Mouse (Mus musculus): Measurements from ENCODE around the gene Pgm3.

The Pgm3 gene

GRCm38 (mm10) chr9:86560543-86560942, 11.1 kb downstream of the Pgm3 start:
- DNase-seq = no peak

GRCm38 (mm10) chr9:86554641-86555040, 17.0 kb downstream of the Pgm3 start:
- DNase-seq = no peak

GRCm38 (mm10) chr9:86553886-86554285, 17.8 kb downstream of the Pgm3 start:
- DNase-seq = no peak

- no peak for DNase-seq
Measured at GRCm38 (mm10) chr9:86550717-86551116, 20.9 kb downstream of the Pgm3 start.

GRCm38 (mm10) chr9:86549637-86550162, 21.9 kb downstream of the Pgm3 start:
- DNase-seq = no peak

GRCm38 (mm10) chr9:86544559-86544958, 27.1 kb downstream of the Pgm3 start:
- DNase-seq = no peak

GRCm38 (mm10) chr9:86543451-86543850, 28.2 kb downstream of the Pgm3 start:
- no peak for DNase-seq

- DNase-seq = no peak
Measured at GRCm38 (mm10) chr9:86534071-86534470, 37.6 kb downstream of the Pgm3 start.

- no peak for DNase-seq
Measured at GRCm38 (mm10) chr9:86525600-86525999, 46.0 kb downstream of the Pgm3 start.

GRCm38 (mm10) chr9:86522335-86522734, 49.3 kb downstream of the Pgm3 start:
- no peak for DNase-seq

- no peak for DNase-seq
Measured at GRCm38 (mm10) chr9:86514798-86515197, 56.8 kb downstream of the Pgm3 start.

GRCm38 (mm10) chr9:86514390-86514789, 57.3 kb downstream of the Pgm3 start:
- DNase-seq = no peak

GRCm38 (mm10) chr9:86513733-86514132, 57.9 kb downstream of the Pgm3 start:
- no peak for DNase-seq

- no peak for DNase-seq
Measured at GRCm38 (mm10) chr9:86507437-86507836, 64.2 kb downstream of the Pgm3 start.
